Mouse (Mus musculus): Measurements from ENCODE around the gene Usp22. TPM values are rescaled to one million over a fixed set of nuclear protein-coding genes. Genes with fewer than 3 reads are reported as not detected.

Gene Usp22
- polyA plus RNA-seq (2012), result 45.7 and 60.4 TPM in 2 replicates

GRCm38 (mm10) chr11:61174821-61175658, at the start of gene Usp22:
Gene Usp22, minus strand, starts transcription at chr11:61175055.

DNA sequence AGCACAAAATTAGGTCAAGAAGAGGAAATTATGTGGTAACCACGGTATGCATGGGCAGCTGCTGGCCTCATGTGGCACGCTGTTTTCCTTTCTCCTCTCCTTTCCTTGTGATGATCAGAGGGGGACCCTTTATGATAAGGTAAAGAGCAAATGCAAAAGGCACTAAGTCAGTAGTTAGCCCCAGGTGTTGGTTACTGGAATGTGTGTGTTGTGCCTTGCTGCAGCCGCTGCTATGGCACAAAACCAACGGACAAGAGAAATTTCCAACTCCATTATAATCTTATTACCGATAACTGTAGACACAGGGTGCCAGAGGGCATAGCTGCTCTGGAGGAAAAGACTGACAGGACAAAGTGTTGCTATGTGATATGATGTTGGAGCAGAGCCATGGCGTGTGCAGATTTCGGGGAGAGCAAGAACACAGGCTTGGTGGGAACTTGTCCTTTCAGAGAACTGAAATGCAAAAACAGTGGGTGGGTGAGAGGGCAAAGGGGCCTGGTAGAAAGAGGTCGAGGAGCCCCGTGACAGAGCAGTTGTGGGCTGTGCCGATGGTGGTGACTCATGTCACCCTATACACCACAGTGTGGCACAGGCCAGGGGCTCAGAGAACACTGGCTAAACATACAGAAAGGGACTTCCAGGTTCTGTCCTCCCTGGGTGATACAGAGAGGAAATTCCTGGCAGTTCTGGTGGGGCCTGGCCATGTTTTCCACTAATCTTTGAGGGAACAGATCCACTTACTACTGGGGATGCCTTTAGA, 32.8 kb upstream of the Usp22 start, which contains the start of gene Aldh3a1:
Aldh3a1 (plus strand) TSS at position 51 of the 760 bp plus-strand sequence.

GRCm38 (mm10) chr11:61126606-61127355, 48.1 kb downstream of the Usp22 start, which contains the start of gene Tnfrsf13b:
Gene Tnfrsf13b, plus strand, starts transcription at chr11:61126755.

Other genes with a start within 250 kb of the Usp22 start
- gene Map2k3, start 243.0 kb downstream of the Usp22 start, polyA plus RNA-seq (2012), result 274 and 275 TPM in 2 replicates
- 0.05 TPM in 1 of 2 replicates, not detected in the other for gene Kcnj12, start 152.5 kb downstream of the Usp22 start, polyA plus RNA-seq (2012)
- gene Tnfrsf13b, start 48.3 kb downstream of the Usp22 start, polyA plus RNA-seq (2012), result 121 and 133 TPM in 2 replicates
- gene Aldh3a1, start 32.5 kb upstream of the Usp22 start, polyA plus RNA-seq (2012), result not detected in 2 replicates
- 4.4 and 5.0 TPM in 2 replicates for gene Aldh3a2, start 92.4 kb upstream of the Usp22 start, polyA plus RNA-seq (2012)
- not detected in 2 replicates for gene Slc47a2, start 167.8 kb upstream of the Usp22 start, polyA plus RNA-seq (2012)
- gene Slc47a1, start 203.3 kb upstream of the Usp22 start, polyA plus RNA-seq (2012), result not detected in 2 replicates